Mouse (Mus musculus) adrenal gland, adult (tissue): ENCODE results near the gene Syt5.
"Not testable (repeated sequence)": the region's sequence is repeated elsewhere in the genome, so short reads cannot be mapped to it uniquely, and the experiment has no call there.

Experiments
- DNase-seq, 2 experiments: peaks; one replicate each; pipeline ENCODE4 v3.0.0; 2022 to 2023; ENCODE audit warnings: low spot score in 1 of 2; ENCODE audit not compliant: inconsistent age in 2 of 2

Syt5 gene

DNA sequence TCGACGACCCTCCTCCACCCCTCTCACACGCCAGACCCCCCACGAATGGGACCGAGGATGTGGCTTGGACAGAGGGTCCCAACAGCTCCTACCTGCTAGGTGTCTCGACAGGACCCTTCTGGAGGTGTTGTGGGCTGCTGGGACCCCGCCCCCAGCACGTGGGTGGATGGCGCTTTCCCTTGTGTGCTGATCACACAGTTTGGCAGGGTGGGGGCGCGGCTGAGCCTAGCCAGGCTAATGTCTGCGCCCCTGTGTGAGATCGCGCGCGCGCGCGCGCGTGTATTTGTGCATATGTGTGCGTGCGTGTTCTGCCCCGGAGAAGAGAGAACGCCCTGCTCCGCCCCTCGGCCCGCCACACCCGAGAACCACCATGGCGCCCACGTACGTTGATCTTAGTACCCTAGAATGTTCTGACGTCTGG lies at the start of gene Syt5:
Syt5 (minus strand) TSS at position 321 of the 421 bp plus-strand sequence.
- DNase-seq = no peak

DNA sequence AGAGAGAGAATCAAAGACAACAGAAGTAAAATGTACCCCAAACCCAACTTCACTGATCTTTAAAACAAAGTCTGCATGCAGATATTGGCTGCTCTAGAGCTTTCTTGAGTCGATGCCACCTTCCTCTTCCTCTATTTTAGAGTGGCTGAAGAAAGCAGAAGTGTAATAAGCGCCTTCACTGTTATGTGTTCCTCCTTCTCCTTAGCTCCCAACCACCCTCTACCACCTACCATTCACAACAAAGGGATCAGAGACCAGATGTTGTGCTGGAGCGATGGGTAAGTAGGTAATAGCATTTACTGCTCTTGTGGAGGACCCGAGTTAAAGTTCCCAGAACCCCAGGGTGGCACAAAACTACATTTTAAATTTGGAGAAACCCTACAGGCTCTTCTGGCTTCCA lies 49.7 kb upstream of the Syt5 start:
- not testable (repeated sequence) for DNase-seq

DNA sequence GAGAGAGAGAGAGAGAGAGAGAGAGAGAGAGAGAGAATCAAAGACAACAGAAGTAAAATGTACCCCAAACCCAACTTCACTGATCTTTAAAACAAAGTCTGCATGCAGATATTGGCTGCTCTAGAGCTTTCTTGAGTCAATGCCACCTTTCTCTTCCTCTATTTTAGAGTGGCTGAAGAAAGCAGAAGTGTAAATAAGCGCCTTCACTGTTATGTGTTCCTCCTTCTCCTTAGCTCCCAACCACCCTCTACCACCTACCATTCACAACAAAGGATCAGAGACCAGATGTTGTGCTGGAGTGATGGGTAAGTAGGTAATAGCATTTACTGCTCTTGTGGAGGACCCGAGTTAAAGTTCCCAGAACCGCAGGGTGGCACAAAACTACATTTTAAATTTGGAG lies 34.1 kb upstream of the Syt5 start:
- DNase-seq = not testable (repeated sequence)

DNA sequence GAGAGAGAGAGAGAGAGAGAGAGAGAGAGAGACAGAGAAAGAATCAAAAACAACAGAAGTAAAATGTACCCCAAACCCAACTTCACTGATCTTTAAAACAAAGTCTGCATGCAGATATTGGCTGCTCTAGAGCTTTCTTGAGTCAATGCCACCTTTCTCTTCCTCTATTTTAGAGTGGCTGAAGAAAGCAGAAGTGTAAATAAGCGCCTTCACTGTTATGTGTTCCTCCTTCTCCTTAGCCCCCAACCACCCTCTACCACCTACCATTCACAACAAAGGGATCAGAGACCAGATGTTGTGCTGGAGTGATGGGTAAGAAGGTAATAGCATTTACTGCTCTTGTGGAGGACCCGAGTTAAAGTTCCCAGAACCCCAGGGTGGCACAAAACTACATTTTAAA lies 25.0 kb upstream of the Syt5 start:
- not testable (repeated sequence) for DNase-seq

DNA sequence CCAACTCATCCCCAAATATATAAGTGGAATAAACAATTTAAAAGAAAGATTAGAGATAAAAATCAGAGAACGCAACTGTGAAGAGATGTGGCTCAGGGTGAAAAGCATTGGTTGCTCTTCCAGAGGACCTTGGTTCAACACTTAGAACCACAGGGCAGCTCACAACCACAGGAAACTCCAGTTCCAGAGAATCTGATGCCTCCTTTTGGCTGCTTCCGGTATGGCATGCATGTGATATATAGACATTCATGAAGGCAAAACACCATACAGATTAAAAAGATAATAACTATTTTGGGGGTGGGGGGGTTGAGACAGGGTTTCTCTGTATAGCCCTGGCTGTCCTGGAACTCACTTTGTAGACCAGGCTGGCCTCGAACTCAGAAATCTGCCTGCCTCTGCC lies 15.3 kb upstream of the Syt5 start:
- DNase-seq = no peak

DNA sequence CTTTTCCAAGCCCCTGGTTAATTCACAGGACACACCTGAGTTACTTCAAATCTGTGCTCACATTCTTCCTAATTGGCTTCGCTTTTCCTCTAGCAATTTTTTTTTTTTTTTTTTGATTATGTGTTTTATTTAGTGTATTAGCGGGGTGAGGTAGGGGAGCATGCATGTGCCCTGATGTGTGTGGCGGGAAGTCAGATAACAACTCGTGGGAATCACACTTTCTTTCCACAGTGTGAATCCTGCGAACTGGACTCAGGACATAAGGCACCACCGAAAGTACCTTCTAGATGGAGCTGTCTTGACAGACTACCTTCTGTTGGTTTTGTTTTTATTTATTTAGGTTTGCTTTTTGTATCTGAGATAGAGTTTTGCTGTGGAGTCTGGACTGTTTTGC lies 9.8 kb upstream of the Syt5 start:
- no peak for DNase-seq

DNA sequence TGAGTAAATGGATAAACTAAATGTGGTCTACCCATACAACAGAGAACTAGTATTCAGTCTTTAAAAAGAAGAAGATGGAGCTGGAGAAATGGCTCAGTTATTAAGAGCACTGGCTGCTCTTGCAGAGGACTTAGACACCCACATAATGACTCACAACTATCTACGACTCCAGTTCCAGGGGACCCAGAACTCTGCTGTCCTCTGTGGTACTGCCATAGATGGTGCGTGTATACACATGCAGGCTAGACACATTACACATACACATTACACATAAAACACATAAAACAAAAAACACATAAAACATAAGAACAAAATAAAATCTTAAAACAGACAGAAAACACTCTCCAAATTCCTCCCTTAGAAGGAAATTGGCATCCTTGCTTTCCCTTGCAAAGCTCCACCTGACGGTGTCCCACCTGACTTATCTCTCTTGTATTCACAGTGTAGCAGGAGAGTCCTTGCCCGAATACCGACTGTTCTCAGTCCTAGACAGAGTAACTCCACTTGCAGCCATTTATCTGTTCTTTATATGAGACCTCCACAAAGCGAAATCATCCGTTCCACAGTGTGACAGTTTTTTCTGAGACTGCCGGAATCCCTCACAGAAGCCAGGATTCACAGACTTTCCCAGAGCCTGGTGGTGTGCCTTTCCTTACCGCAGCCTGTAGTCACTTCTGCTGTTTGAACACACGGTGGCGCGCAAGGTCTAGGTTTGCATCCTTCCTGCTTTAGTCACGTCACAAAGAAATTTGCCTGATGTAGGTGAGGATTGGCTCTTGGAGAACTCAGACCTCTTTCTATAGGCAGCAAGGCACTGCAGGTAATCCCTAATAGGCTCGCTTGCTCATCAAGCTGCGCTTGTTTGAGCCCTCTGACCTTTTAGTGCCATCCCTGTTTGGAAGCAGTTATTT lies 9.2 kb upstream of the Syt5 start:
- DNase-seq = peak; percentile 66 to 90

DNA sequence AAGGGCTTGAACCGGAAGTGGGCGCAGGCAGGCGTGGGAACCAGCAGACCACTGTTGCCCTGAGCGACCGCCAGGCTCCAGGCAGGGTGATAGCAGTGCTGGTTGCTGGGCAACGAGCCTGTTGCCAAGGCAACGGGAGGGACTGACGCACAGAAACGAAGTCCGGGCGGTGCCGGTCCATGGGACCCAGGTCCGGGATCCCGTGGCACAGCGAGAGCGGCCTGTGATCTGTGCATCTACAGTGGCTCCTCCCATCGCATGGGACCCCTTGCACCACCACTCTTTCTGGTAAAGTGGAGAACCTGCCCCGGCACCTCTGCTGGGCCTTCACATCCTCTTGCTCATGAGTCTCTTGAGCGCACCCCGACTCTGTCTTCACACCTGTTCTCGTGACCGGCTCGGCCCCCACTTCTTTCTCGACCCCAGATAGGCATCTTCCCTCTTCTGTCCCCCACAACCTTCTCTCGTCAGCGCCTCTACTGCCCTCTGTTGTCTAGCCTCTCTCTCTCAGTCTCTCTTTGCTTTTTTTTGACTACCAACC lies 680 bp downstream of the Syt5 start:
- peak; percentile 76 to 82 for DNase-seq

DNA sequence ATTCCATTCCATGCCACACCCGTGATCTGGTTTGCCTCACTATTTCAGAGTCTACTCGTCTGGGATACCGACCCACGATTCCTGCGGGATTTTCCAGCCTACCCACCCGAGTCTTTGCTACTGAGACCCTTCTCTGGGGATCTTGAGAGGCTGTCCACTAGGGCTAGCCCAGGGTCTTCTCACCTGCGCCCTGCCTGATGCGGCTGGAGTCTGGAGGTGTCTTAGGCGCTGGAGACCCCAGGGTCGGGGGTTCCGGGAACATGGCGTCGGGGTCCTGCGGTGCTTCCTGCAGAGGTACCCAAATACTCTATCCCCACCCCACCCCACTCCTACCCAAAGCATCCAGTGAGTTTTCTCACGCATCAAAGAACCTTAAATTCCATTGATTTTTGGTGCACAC lies 1.3 kb downstream of the Syt5 start:
- no peak for DNase-seq

DNA sequence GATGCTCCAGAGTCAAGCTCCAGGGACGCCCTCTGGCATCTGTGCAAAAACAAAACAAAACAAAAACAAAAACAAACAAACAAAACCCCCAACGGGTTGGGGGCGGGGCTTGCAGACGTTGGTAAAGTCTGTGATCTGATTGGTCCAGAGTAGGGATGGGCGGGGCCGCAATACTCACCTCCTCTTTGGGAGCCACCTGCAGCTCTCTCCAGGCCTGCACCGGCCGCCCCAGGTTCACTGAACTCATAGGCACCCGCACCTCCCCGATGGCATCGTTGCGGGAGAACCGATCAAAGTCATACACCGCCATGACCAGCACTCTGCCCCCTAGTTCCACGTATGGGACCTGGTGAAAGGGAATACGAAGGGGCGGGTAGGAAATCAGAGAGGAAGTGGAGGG lies 5.3 kb downstream of the Syt5 start:
- no peak for DNase-seq

DNA sequence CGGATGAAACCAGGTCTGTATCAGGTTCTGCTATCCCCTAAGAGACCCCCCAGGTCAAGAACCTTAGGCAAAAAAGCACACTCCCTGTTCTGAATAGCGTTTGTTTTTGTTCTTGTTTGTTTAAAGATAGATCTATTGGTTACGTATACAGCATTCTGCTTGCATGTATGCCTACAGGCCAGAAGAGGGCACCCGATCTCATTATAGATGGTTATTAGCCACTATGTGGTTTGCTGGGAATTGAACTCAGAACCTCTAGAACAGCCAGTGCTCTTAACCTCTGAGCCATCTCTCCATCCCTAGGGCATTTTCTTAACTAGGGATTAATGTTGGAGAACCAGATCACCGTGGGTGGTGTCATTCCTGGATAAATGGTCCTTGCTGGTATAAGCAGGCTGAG lies 6.0 kb downstream of the Syt5 start:
- no peak for DNase-seq

DNA sequence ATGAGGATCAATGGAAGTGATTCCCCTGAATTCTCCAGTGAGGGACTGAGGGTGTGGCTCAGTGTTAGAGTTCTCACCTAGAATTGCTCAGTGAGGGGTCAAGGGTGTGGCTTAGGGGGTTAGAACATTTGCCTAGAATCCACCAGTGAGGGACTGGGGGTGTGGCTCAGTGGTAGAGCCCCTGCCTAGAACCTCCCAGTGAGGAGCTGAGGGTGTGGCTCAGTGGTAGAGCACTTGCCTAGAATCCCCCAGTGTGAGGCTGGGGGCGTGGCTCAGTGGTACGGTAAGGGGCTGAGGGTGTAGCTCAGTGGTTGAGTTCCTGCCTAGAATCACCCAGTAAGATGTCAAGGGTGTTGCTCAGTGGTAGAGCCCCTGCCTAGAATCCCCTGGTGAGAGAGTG lies 8.3 kb downstream of the Syt5 start:
- no peak for DNase-seq

DNA sequence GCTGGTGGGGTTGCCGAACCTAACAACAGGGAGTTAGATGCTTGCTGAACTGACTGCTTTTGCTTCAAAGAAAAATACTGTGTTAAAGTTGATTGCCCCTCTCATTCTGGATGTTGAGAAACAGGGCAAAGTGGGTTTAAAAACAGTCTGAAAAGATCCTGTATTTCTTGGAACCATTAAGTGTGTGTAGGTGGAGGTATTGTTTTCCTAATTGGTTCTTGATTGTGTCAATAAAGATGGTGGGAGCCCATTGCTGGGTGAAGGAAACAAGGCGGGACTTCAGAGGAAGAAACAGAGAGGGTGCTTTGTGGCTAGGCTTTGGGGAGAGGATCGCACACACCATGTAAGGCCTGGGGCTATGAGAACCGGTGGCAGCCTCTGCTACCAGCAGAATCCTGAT lies 10.2 kb downstream of the Syt5 start:
- no peak for DNase-seq

DNA sequence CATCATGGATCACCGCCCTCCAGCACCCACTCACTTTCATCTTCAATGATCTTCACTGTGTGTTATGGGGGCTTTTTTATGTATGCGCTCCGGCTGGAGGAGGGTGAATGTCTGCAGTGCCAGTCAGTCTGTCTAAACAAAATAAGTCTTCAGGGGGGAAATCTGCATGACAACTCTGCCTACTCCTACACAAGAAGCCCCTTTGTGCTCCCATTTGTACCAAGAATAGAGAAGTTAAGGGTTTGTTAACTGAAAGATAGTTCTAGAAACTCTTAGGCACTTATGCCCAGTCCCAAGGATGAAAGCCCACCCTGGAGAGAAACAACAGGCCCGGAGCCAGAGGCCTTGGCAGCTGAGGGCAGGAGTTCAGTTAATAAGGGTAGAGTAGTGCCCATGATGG lies 11.0 kb downstream of the Syt5 start:
- no peak for DNase-seq

DNA sequence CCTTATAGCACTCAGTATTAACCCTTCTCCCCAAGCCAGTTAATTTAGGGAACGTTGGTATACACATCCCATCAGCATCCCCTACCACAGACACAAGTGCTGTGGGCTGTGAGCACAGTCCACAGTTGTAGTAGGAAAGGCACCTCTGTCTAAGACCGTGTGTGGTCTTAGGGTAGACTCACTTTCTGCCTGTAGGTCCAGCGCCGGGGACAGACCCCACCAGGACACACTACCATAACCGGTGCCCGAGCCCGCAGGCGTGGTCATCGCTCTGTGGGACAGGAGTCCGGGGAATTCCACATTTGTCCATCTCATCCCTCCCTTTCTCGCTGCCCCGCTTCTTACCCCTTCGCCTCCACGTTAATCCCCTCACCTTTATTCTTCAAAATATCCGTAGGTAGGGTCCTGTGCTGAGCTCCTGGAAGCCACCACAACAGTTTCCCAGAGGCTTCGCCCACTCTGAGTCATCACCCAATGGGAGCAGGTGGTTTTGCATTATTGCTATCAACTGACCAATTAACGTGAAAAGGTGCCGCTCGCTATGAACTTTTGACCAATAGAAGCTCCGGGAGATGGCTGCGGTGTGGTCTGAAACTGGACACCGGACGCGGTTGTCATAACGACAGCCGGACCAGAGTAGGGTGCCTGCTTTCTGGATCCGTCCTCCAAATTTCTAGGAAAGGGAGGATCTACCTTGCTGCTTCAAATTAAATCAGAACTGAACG lies 15.2 kb downstream of the Syt5 start, which contains the start of gene Dnaaf3:
Dnaaf3 (minus strand) TSS at position 449 of the 725 bp plus-strand sequence.
- peak; percentile 82 to 89 for DNase-seq

DNA sequence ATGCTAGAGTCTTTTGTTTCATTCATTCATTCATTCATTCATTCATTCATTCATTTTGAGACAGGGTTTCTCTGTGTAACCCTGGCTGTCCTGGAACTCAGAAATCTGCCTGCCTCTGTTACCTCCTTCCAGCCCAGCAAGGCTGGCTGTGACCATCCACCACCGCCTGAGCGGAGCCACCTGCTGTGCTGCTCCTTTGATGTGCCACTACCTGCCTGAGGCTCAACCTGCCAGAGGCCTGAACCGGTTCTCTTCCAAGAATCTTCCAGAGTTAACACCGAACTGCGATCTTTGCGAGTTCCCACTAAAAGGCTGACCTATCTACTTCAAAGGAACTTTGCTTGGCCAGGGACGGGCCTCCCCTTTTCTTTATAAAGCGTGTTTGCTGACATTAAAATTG lies 17.2 kb downstream of the Syt5 start:
- not testable (repeated sequence) for DNase-seq

DNA sequence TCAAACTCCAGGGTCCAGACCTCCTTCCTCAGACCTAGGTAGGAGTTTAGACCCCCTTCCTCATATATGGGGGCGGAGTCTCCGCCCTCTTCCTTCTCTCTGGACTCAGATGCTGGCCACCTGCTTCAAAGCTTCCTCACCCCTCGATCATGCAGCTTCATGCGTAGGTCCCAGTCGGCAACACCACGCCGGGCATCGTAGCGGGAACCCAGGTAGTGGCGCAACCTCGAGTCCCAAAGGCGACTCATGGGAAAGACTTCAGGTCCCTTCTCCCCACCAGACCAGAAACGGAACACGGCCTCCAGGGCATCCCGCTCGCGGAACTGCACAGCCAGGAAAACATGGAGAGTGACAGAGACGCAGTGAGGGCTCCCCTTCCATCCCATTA lies 20.0 kb downstream of the Syt5 start:
- DNase-seq = no peak

DNA sequence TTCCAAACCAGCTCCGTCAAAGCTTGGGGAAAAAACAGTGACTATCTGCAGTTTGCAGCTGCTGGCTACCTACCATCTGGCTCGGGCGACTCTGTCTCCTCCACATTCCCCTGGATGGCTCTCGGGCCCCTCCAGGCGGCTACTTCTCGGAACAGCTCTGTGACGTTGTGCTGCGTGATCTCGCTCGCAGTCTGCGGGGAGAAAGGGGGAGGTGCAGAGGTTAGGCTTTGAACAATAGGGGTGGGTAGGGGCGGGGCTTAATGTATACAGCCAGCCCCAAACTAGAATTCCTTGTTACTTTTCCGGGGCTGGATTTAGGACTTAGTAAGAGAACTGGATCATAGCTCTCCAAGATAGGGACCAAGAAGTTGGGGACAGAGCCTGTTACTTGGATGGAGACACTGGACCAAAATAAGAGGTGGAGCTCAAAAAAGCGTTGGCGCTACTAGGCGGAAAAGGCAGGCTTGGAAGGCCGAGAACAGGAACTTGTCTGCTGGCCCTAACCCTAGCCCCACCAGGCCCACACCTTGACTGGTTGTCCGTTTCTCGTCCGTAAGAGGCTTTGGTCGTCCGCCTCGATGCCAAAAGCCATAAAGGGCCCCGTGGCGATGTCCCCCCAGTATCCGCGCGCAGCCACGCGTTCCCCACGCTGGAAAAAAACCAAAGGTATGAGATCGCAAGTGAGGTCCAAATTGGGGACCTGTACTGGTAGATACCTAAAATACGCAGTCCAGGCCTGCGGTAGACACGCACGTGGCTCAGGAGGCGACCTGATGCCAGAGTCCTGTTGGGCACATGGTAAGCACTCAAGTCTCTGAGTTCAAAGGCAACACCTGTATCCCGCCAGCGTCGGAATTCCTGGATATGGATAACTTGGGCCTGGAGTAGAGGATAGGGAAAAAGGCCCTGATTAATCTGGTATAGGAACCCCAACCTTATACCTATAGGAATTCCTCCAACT lies 20.7 kb downstream of the Syt5 start:
- DNase-seq = peak; percentile 57 to 79

DNA sequence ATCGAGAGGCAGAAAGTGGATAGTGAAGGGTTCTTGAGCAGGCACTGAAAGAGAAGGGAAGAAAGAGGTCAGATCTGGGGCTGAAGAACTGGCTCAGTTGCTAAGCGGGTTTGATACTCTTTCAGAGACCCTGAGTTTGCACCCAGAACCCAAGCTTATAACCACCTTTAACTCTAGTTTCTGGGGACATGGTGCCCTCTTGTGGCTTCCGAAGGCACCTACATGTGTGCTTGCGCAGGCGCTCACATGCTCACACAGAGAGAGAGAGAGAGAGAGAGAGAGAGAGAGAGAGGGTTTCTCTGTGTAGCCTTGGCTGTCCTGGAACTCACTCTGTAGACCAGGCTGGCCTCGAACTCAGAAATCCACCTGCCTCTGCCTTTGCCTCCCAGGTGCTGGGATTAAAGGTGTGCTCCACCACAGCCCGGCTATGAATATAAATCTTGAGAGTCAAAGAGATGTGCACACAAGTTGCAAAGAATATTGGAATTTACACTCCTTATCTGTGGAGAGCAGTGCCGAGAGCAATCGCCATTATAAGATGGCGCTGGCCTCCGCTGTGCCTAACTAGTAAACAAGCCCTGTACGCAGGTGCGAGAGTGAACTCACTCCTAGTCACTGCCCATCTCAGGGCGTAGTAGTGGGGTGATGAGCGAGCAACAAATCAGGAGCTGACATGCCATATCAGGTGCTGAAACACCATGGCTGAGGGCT lies 23.0 kb downstream of the Syt5 start, which contains the start of gene Tnni3:
Tnni3 (minus strand) TSS at position 18 of the 711 bp plus-strand sequence.
- peak in 1 of 2 experiments; percentile 64 for DNase-seq
